Comparison of ENCODE assay signal across 9 mouse cellular contexts in the genomic region with DNA sequence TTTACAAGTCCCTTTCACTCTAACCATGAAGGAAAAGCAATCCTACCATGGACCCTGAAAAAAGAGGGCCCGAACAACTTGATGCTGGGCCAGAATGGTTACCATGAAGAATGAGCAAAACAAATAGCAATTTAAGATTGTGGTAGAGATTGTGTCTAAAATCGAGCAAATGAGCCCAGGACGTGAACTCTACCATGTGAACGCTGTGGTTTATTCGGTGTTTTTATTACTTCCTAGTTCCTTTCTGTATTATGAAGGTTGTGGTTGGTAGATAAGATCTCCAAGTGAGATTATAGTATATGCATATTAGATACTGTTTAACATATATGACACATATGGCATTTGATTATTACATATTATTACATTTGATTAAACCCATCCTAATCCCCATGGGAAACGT.
"Had no signal": no experiment of that assay in that cellular context is flagged by ENCODE, and none has a peak within 500 bp of the region (broad histone marks: within the 10 kb centered on the region; RNA-seq: fewer than 3 reads in every experiment).

No protein-coding gene starts in this region.

- DNase-seq: kidney, postnatal 14 days; layer of hippocampus, postnatal 36 days; liver; liver, embryonic 13.5 days; lung, adult 18-20 months; right cerebral cortex, adult 18-20 months; right cerebral cortex, postnatal 25 days; thymus, postnatal 4 days had no signal

- ATAC-seq: midbrain, embryonic 13.5 days had no signal
